Mouse (Mus musculus) E14TG2a.4 (cell line): ENCODE measurements at regions not wholly inside any gene's neighbourhood (a gene's known extent, or its start where the extent isn't known, plus 50 kb on each side); places are given as distances from the start of the nearest gene placed in this dataset.

Experiments used
- H3K27me3 ChIP-seq: 2 replicates; pipeline ENCODE4 v1.6.1; 2014; ENCODE audit warnings: low read length, control low read depth; ENCODE audit not compliant: insufficient read depth
- H3K36me3 ChIP-seq: 2 replicates; pipeline ENCODE4 v1.6.1; 2014; ENCODE audit warnings: low read length, control low read depth; ENCODE audit not compliant: insufficient read depth
- H3K4me1 ChIP-seq: replicated peaks from 2 replicates; pipeline ENCODE4 v1.6.1; 2014; ENCODE audit warnings: low read depth, low read length, control low read depth
- H3K4me3 ChIP-seq: replicated peaks from 2 replicates; pipeline ENCODE4 v1.5.1; 2014; ENCODE audit warnings: mild to moderate bottlenecking, low read length
- H3K9me3 ChIP-seq: 2 replicates; pipeline ENCODE4 v1.6.1; 2014; ENCODE audit warnings: low read length, control low read depth
- CTCF ChIP-seq: conservative IDR thresholded peaks from 2 replicates; pipeline ENCODE4 v1.5.1; 2014; ENCODE audit warnings: low read length
- NANOG ChIP-seq: IDR thresholded peaks from 2 replicates; pipeline ENCODE4 v1.6.1; 2014; ENCODE audit warnings: borderline replicate concordance, low read length, mixed read lengths
- POU5F1 ChIP-seq: IDR thresholded peaks from 2 replicates; pipeline ENCODE4 v1.6.1; 2014; ENCODE audit warnings: low read length, borderline replicate concordance

- no peaks in the 10 kb centered on the region for H3K27me3 ChIP-seq
- no peaks in the 10 kb centered on the region for H3K4me1 ChIP-seq
- TF ChIP-seq CTCF (no peak), POU5F1 (no peak), NANOG (no peak)
- H3K4me3 ChIP-seq: no peak overlapping the region
- H3K36me3 ChIP-seq: no peaks in the 10 kb centered on the region
- H3K9me3 ChIP-seq: no peaks in the 10 kb centered on the region
These were observed 143.3 kb downstream of the Nedd1 start for GRCm38 (mm10) chr10:92578872-92579271.

GRCm38 (mm10) chr10:92570496-92570895, 151.7 kb downstream of the Nedd1 start:
- no peaks in the 10 kb centered on the region for H3K4me1 ChIP-seq
- H3K36me3 ChIP-seq: no peaks in the 10 kb centered on the region
- no peak; the same call in 1 of the 2 replicates for TF ChIP-seq POU5F1
- TF ChIP-seq NANOG: no peak
- no peak overlapping the region for H3K4me3 ChIP-seq
- no peaks in the 10 kb centered on the region; the same call in 1 of the 2 replicates for H3K9me3 ChIP-seq
- H3K27me3 ChIP-seq: no peaks in the 10 kb centered on the region

GRCm38 (mm10) chr10:92557463-92557862, 164.8 kb downstream of the Nedd1 start:
- H3K9me3 ChIP-seq: no peaks in the 10 kb centered on the region
- no peak for TF ChIP-seq POU5F1
- TF ChIP-seq NANOG: no peak
- TF ChIP-seq CTCF: no peak
- H3K36me3 ChIP-seq: no peaks in the 10 kb centered on the region
- H3K4me1 ChIP-seq: no peaks in the 10 kb centered on the region
- no peaks in the 10 kb centered on the region for H3K27me3 ChIP-seq
- H3K4me3 ChIP-seq: no peak overlapping the region

- TF ChIP-seq CTCF (no peak), NANOG (no peak), POU5F1 (no peak)
These were observed 165.4 kb downstream of the Nedd1 start for GRCm38 (mm10) chr10:92556526-92557422.

GRCm38 (mm10) chr10:92555727-92556525, 166.3 kb downstream of the Nedd1 start:
- no peaks in the 10 kb centered on the region for H3K4me1 ChIP-seq
- TF ChIP-seq POU5F1: no peak
- no peak for TF ChIP-seq NANOG
- no peak for TF ChIP-seq CTCF
- no peaks in the 10 kb centered on the region for H3K9me3 ChIP-seq
- H3K27me3 ChIP-seq: no peaks in the 10 kb centered on the region
- no peak overlapping the region for H3K4me3 ChIP-seq
- no peaks in the 10 kb centered on the region for H3K36me3 ChIP-seq

More at GRCm38 (mm10) chr10:92556526-92557422, 165.4 kb downstream of the Nedd1 start:
- H3K9me3 ChIP-seq: no peaks in the 10 kb centered on the region
- H3K36me3 ChIP-seq: no peaks in the 10 kb centered on the region
- H3K27me3 ChIP-seq: no peaks in the 10 kb centered on the region
- H3K4me3 ChIP-seq: no peak overlapping the region
- no peaks in the 10 kb centered on the region for H3K4me1 ChIP-seq

GRCm38 (mm10) chr10:92553966-92554365, 168.3 kb downstream of the Nedd1 start:
- Histone ChIP-seq H3K4me3 (no peak overlapping the region), H3K36me3 (no peaks in the 10 kb centered on the region), H3K27me3 (no peaks in the 10 kb centered on the region), H3K9me3 (no peaks in the 10 kb centered on the region), H3K4me1 (no peaks in the 10 kb centered on the region)
- TF ChIP-seq POU5F1: no peak
- TF ChIP-seq NANOG: no peak
- no peak for TF ChIP-seq CTCF

- no peak for TF ChIP-seq CTCF
- no peak for TF ChIP-seq POU5F1
- Histone ChIP-seq H3K9me3 (no peaks in the 10 kb centered on the region), H3K36me3 (no peaks in the 10 kb centered on the region), H3K27me3 (no peaks in the 10 kb centered on the region), H3K4me3 (no peak overlapping the region), H3K4me1 (no peaks in the 10 kb centered on the region)
These were observed 173.2 kb downstream of the Nedd1 start for GRCm38 (mm10) chr10:92548875-92549586.

GRCm38 (mm10) chr10:92538433-92538832, 183.8 kb downstream of the Nedd1 start:
- no peak overlapping the region for H3K4me3 ChIP-seq
- peaks cover 7% of the 10 kb centered on the region for H3K4me1 ChIP-seq
- peaks cover 7% of the 10 kb centered on the region; the same call in 1 of the 2 replicates for H3K9me3 ChIP-seq
- no peak for TF ChIP-seq POU5F1
- TF ChIP-seq CTCF: no peak
- peak; percentile 96 for TF ChIP-seq NANOG
- no peaks in the 10 kb centered on the region for H3K27me3 ChIP-seq
- H3K36me3 ChIP-seq: no peaks in the 10 kb centered on the region
